Mouse (Mus musculus) hindbrain, embryonic 14.5 days (tissue): ENCODE results near the gene Sox21. TPM values are rescaled to one million over a fixed set of nuclear protein-coding genes. Genes with fewer than 3 reads are reported as not detected.

Experiments
- ATAC-seq: fragments of 200-750 bp; cut with Nextera tagmentation; 2 replicates; pipeline ENCODE4 v1.8.0; 2017; ENCODE audit warnings: moderate number of reproducible peaks, mild to moderate bottlenecking, moderate TSS enrichment, moderate library complexity; ENCODE audit not compliant: low FRiP score
- DNase-seq: peaks from one replicate; pipeline ENCODE4 v3.0.0-alpha.2; 2015; ENCODE audit warnings: low spot score
- H3K27ac ChIP-seq: fragments of 300-500 bp; sonication (generic); 2 replicates; pipeline ENCODE4 v1.5.1; 2014; ENCODE audit warnings: mild to moderate bottlenecking, moderate library complexity
- H3K27me3 ChIP-seq: fragments of 300-500 bp; sonication (generic); 2 replicates; pipeline ENCODE4 v1.6.1; 2014; ENCODE audit warnings: mild to moderate bottlenecking, low read length, mixed read lengths; ENCODE audit not compliant: control insufficient read depth, insufficient read depth
- H3K36me3 ChIP-seq: fragments of 300-500 bp; sonication (generic); replicated peaks from 2 replicates; pipeline ENCODE4 v1.6.1; 2014; ENCODE audit not compliant: control insufficient read depth, insufficient read depth
- H3K4me1 ChIP-seq: fragments of 300-500 bp; sonication (generic); replicated peaks from 2 replicates; pipeline ENCODE4 v1.6.1; 2014; ENCODE audit warnings: antibody characterized with exemption, low read length, mixed read lengths; ENCODE audit not compliant: control insufficient read depth, insufficient read depth
- H3K4me2 ChIP-seq: fragments of 300-500 bp; sonication (generic); replicated peaks from 2 replicates; pipeline ENCODE4 v1.6.1; 2014; ENCODE audit warnings: mild to moderate bottlenecking, moderate library complexity
- H3K4me3 ChIP-seq: fragments of 300-500 bp; sonication (generic); replicated peaks from 2 replicates; pipeline ENCODE4 v1.5.1; 2014; ENCODE audit warnings: mild to moderate bottlenecking, low read length
- H3K9ac ChIP-seq: fragments of 300-500 bp; sonication (generic); 2 replicates; pipeline ENCODE4 v1.6.1; 2014
- H3K9me3 ChIP-seq: fragments of 300-500 bp; sonication (generic); 2 replicates; pipeline ENCODE4 v1.6.1; 2016; ENCODE audit warnings: low read length; ENCODE audit not compliant: control insufficient read depth
- WGBS: fragments of 180-500 bp; shearing (Covaris S2); extraction: QIAGEN DNeasy Blood & Tissue Kit; methylation state at CpG from one replicate; pipeline ENCODE4 v1.1.7; 2014; 5-methylcytosine and 5-hydroxymethylcytosine counted together
- polyA plus RNA-seq: library from polyadenylated mRNA; unstranded; fragments of >200 nt; fragmentation: Nextera tagmentation; extraction: Ambion mirVana; gene quantifications from 2 replicates; pipeline ENCODE4 v1.2.1, GENCODE M21; 2014

The Sox21 gene
- polyA plus RNA-seq: 5.9 and 9.3 TPM in 2 replicates

- ATAC-seq (peak; percentile 85), DNase-seq (peak; percentile 51)
- H3K27me3 ChIP-seq: peaks cover 61% of the 10 kb centered on the region
- no peaks in the 10 kb centered on the region for H3K9me3 ChIP-seq
- peak within 1 kb of the TSS; percentile 88 for H3K4me2 ChIP-seq
- H3K27ac ChIP-seq: peak within 1 kb of the TSS; percentile 75
- H3K4me1 ChIP-seq: peaks cover 21% of the 10 kb centered on the region; the same call in 1 of the 2 replicates
- WGBS: 0% methylated on average over 33 of the region's 34 CpGs
- H3K36me3 ChIP-seq: no peaks in the 10 kb centered on the region
- peak within 1 kb of the TSS; percentile 54 for H3K4me3 ChIP-seq
- H3K9ac ChIP-seq: peak within 1 kb of the TSS; percentile 64
Measured at GRCm38 (mm10) chr14:118236886-118237289, at the start of gene Sox21. TSS of gene Sox21 (minus strand) at chr14:118237030.

- 89% methylated on average over 2 of the region's 2 CpGs for WGBS
- Histone ChIP-seq H3K27ac (no peak overlapping the region), H3K36me3 (no peaks in the 10 kb centered on the region), H3K4me3 (no peak overlapping the region), H3K4me2 (no peak overlapping the region), H3K4me1 (no peaks in the 10 kb centered on the region), H3K27me3 (no peaks in the 10 kb centered on the region), H3K9me3 (no peaks in the 10 kb centered on the region), H3K9ac (no peak overlapping the region)
- DNase-seq: no peak
- no peak for ATAC-seq
Measured at GRCm38 (mm10) chr14:118286096-118286495, 49.3 kb upstream of the Sox21 start.

- H3K4me1 ChIP-seq: no peaks in the 10 kb centered on the region
- WGBS: 70% methylated on average over 14 of the region's 14 CpGs
- ATAC-seq: no peak
Measured at GRCm38 (mm10) chr14:118282917-118283316, 46.1 kb upstream of the Sox21 start.

GRCm38 (mm10) chr14:118282272-118282671 lies 45.4 kb upstream of the Sox21 start:
- Histone ChIP-seq H3K27me3 (no peaks in the 10 kb centered on the region), H3K4me1 (no peaks in the 10 kb centered on the region), H3K4me3 (no peak overlapping the region), H3K9me3 (peaks cover 11% of the 10 kb centered on the region), H3K4me2 (no peak overlapping the region), H3K36me3 (no peaks in the 10 kb centered on the region), H3K27ac (no peak overlapping the region), H3K9ac (no peak overlapping the region)
- no peak for ATAC-seq
- DNase-seq: no peak
- 91% methylated on average over 3 of the region's 3 CpGs for WGBS

More at GRCm38 (mm10) chr14:118282917-118283316, 46.1 kb upstream of the Sox21 start:
- Histone ChIP-seq H3K9ac (no peak overlapping the region), H3K4me3 (no peak overlapping the region), H3K27ac (no peak overlapping the region), H3K27me3 (no peaks in the 10 kb centered on the region), H3K4me2 (no peak overlapping the region), H3K36me3 (no peaks in the 10 kb centered on the region), H3K9me3 (peaks cover 11% of the 10 kb centered on the region)
- DNase-seq: no peak

GRCm38 (mm10) chr14:118277704-118278498 lies 41.1 kb upstream of the Sox21 start:
- H3K27ac ChIP-seq: no peak overlapping the region
- DNase-seq (no peak), ATAC-seq (no peak)
- no peak overlapping the region for H3K9ac ChIP-seq
- H3K9me3 ChIP-seq: peaks cover 11% of the 10 kb centered on the region
- H3K27me3 ChIP-seq: no peaks in the 10 kb centered on the region
- no peaks in the 10 kb centered on the region for H3K36me3 ChIP-seq
- H3K4me1 ChIP-seq: no peaks in the 10 kb centered on the region
- 88% methylated on average over 7 of the region's 7 CpGs for WGBS
- H3K4me3 ChIP-seq: no peak overlapping the region
- no peak overlapping the region for H3K4me2 ChIP-seq

- Histone ChIP-seq H3K4me3 (no peak overlapping the region), H3K9me3 (no peaks in the 10 kb centered on the region), H3K27ac (no peak overlapping the region), H3K4me1 (no peaks in the 10 kb centered on the region), H3K27me3 (no peaks in the 10 kb centered on the region), H3K36me3 (no peaks in the 10 kb centered on the region), H3K9ac (no peak overlapping the region), H3K4me2 (no peak overlapping the region)
- ATAC-seq (no peak), DNase-seq (no peak)
- 92% methylated on average over 6 of the region's 6 CpGs for WGBS
Measured at GRCm38 (mm10) chr14:118272594-118273555, 36.0 kb upstream of the Sox21 start.

- ATAC-seq: no peak
- no peak for DNase-seq
- Histone ChIP-seq H3K9me3 (no peaks in the 10 kb centered on the region), H3K27ac (no peak overlapping the region), H3K4me2 (no peak overlapping the region), H3K4me3 (no peak overlapping the region), H3K36me3 (no peaks in the 10 kb centered on the region), H3K9ac (no peak overlapping the region), H3K27me3 (no peaks in the 10 kb centered on the region), H3K4me1 (no peaks in the 10 kb centered on the region)
- WGBS: 88% methylated on average over 4 of the region's 4 CpGs
Measured at GRCm38 (mm10) chr14:118268849-118269248, 32.0 kb upstream of the Sox21 start.

- WGBS: 94% methylated on average over 2 of the region's 2 CpGs
Measured at GRCm38 (mm10) chr14:118266660-118267059, 29.8 kb upstream of the Sox21 start, which contains the start of gene Gm9376. TSS of gene Gm9376 (plus strand) at chr14:118266960.

GRCm38 (mm10) chr14:118253381-118253780 lies 16.6 kb upstream of the Sox21 start:
- Histone ChIP-seq H3K27me3 (no peaks in the 10 kb centered on the region), H3K9ac (no peak overlapping the region), H3K9me3 (no peaks in the 10 kb centered on the region), H3K4me3 (no peak overlapping the region), H3K27ac (no peak overlapping the region), H3K4me2 (no peak overlapping the region), H3K4me1 (no peaks in the 10 kb centered on the region), H3K36me3 (no peaks in the 10 kb centered on the region)
- WGBS: 90% methylated on average over 6 of the region's 6 CpGs
- ATAC-seq (no peak), DNase-seq (no peak)

More at GRCm38 (mm10) chr14:118266660-118267059, 29.8 kb upstream of the Sox21 start, which contains the start of gene Gm9376:
- Histone ChIP-seq H3K9ac (no peak within 1 kb of the TSS), H3K4me1 (no peaks in the 10 kb centered on the region), H3K4me2 (no peak within 1 kb of the TSS), H3K9me3 (no peaks in the 10 kb centered on the region), H3K36me3 (no peaks in the 10 kb centered on the region), H3K27ac (no peak within 1 kb of the TSS), H3K4me3 (no peak within 1 kb of the TSS), H3K27me3 (no peaks in the 10 kb centered on the region)
- DNase-seq (no peak), ATAC-seq (no peak)
